19 mouse cellular contexts compared by ENCODE assay signal in genomic region chr6:136364430-136365098, GRCm38 (mm10). TPM values are rescaled to one million over a fixed set of nuclear protein-coding genes. Genes with fewer than 3 reads are reported as not detected.
DNase-seq lines count a peak whose midpoint lies in the region; ATAC-seq and TF ChIP-seq lines count a peak whose summit lies in the region.
"Had no signal": no experiment of that assay in that cellular context is flagged by ENCODE, and none has a peak within 500 bp of the region (broad histone marks: within the 10 kb centered on the region; RNA-seq: fewer than 3 reads in every experiment).

No protein-coding gene starts in this region.

- peaks cover 10% of the 10 kb centered on the region; the same call in 1 of the 2 replicates for H3K4me1 ChIP-seq in forebrain, embryonic 15.5 days
- H3K4me1 ChIP-seq in forebrain, embryonic 11.5 days (replicated peaks; ENCODE audit: control insufficient read depth, insufficient read depth, low read length): no peaks in the 10 kb centered on the region
- no peaks in the 10 kb centered on the region for H3K4me1 ChIP-seq in midbrain, embryonic 14.5 days (ENCODE audit: control insufficient read depth, insufficient read depth, low read length)
- H3K4me1 ChIP-seq in midbrain, postnatal 0 days (ENCODE audit: insufficient read depth, low read length): no peaks in the 10 kb centered on the region; the same call in 1 of the 2 replicates
- H3K4me1 ChIP-seq: limb, embryonic 10.5 days; liver, embryonic 13.5 days had no signal

- ATAC-seq in forebrain, embryonic 15.5 days (replicated peaks): peak; percentile 69
- no peak for ATAC-seq in forebrain, embryonic 11.5 days (replicated peaks; ENCODE audit: low FRiP score)
- ATAC-seq in midbrain, embryonic 14.5 days (ENCODE audit: low FRiP score, low TSS enrichment): no peak
- no peak for ATAC-seq in midbrain, postnatal 0 days (ENCODE audit: low FRiP score)
- ATAC-seq: lung, postnatal 0 days had no signal

- no peak overlapping the region for H3K27ac ChIP-seq in forebrain, embryonic 15.5 days (replicated peaks)
- H3K27ac ChIP-seq in forebrain, embryonic 11.5 days (ENCODE audit: low read depth, low read length): no peak overlapping the region
- no peak overlapping the region for H3K27ac ChIP-seq in midbrain, embryonic 14.5 days (replicated peaks; ENCODE audit: low read depth, low read length)
- no peak overlapping the region for H3K27ac ChIP-seq in midbrain, postnatal 0 days (ENCODE audit: low read depth, low read length)
- H3K27ac ChIP-seq in left cerebral cortex, adult 2 months: peak overlapping the region; percentile 91
- H3K27ac ChIP-seq: gastrocnemius, adult 2 months; limb, embryonic 10.5 days; liver, embryonic 13.5 days had no signal

- H3K4me2 ChIP-seq in forebrain, embryonic 15.5 days (replicated peaks): no peak overlapping the region
- no peak overlapping the region for H3K4me2 ChIP-seq in forebrain, embryonic 11.5 days (ENCODE audit: low read depth, low read length, severe bottlenecking)
- H3K4me2 ChIP-seq in midbrain, embryonic 14.5 days (ENCODE audit: low read length): no peak overlapping the region
- no peak overlapping the region for H3K4me2 ChIP-seq in midbrain, postnatal 0 days (ENCODE audit: low read depth, low read length, poor library complexity, severe bottlenecking)
- H3K4me2 ChIP-seq: liver, embryonic 13.5 days had no signal

- no peaks in the 10 kb centered on the region for H3K36me3 ChIP-seq in forebrain, embryonic 15.5 days
- H3K36me3 ChIP-seq in forebrain, embryonic 11.5 days (ENCODE audit: control insufficient read depth, insufficient read depth, low read length): no peaks in the 10 kb centered on the region
- no peaks in the 10 kb centered on the region for H3K36me3 ChIP-seq in midbrain, embryonic 14.5 days (ENCODE audit: control insufficient read depth, insufficient read depth, low read length)
- H3K36me3 ChIP-seq in midbrain, postnatal 0 days (ENCODE audit: insufficient read depth, low read length): no peaks in the 10 kb centered on the region
- H3K36me3 ChIP-seq: limb, embryonic 10.5 days; liver, embryonic 13.5 days had no signal

- no peak for TF ChIP-seq CTCF in midbrain, postnatal 0 days (IDR thresholded peaks at IDR 0.05)
- no peak for TF ChIP-seq CTCF in left cerebral cortex, adult 2 months (IDR thresholded peaks at IDR 0.05)

- no peak for DNase-seq in forebrain, embryonic 11.5 days (ENCODE audit: low spot score)
- DNase-seq in midbrain, embryonic 14.5 days: peak; percentile 30
- no peak for DNase-seq in midbrain, postnatal 0 days (ENCODE audit: low spot score)
- peak in 1 of 2 experiments; percentile 37 for DNase-seq in left cerebral cortex, adult 2 months (ENCODE audit: extremely low spot score in 1 of 2, low spot score in 2 of 2)
- peak; percentile 49 to 68 for DNase-seq in right cerebral cortex, postnatal 36 days (ENCODE audit: low spot score in 2 of 2)
- DNase-seq in c-Kit-positive CD71-positive TER-119-positive erythroid progenitor cells, embryonic 14.5 days (ENCODE audit: low spot score): no peak
- DNase-seq in adipocyte (ENCODE audit: low spot score): no peak
- DNase-seq: cerebellum, adult 2 months; gastrocnemius, adult 2 months; heart, adult 11 months; kidney, adult 8-10 months; kidney, postnatal 4 days; liver, embryonic 13.5 days had no signal

- H3K9ac ChIP-seq in forebrain, embryonic 15.5 days (replicated peaks): no peak overlapping the region
- H3K9ac ChIP-seq in forebrain, embryonic 11.5 days (ENCODE audit: low read length): no peak overlapping the region
- H3K9ac ChIP-seq in midbrain, embryonic 14.5 days (replicated peaks; ENCODE audit: low read length): no peak overlapping the region
- H3K9ac ChIP-seq in midbrain, postnatal 0 days (replicated peaks; ENCODE audit: low read length, poor library complexity, severe bottlenecking): no peak overlapping the region
- H3K9ac ChIP-seq: liver, embryonic 13.5 days had no signal

- H3K4me3 ChIP-seq in forebrain, embryonic 15.5 days: no peak overlapping the region
- no peak overlapping the region for H3K4me3 ChIP-seq in forebrain, embryonic 11.5 days (ENCODE audit: low read depth, low read length)
- H3K4me3 ChIP-seq in midbrain, embryonic 14.5 days (replicated peaks; ENCODE audit: low read depth, low read length): no peak overlapping the region
- H3K4me3 ChIP-seq in midbrain, postnatal 0 days (ENCODE audit: low read depth, low read length): no peak overlapping the region
- H3K4me3 ChIP-seq in left cerebral cortex, adult 2 months: no peak overlapping the region; the same call in 1 of the 2 replicates
- H3K4me3 ChIP-seq: gastrocnemius, adult 2 months; limb, embryonic 10.5 days; liver, embryonic 13.5 days had no signal

- 66% methylated on average over 12 of the region's 12 CpGs for WGBS in forebrain, embryonic 15.5 days
- 88% methylated on average over 12 of the region's 12 CpGs for WGBS in forebrain, embryonic 11.5 days
- 73% methylated on average over 12 of the region's 12 CpGs for WGBS in midbrain, embryonic 14.5 days
- 64% methylated on average over 12 of the region's 12 CpGs for WGBS in midbrain, postnatal 0 days

- intact Hi-C loops in left cerebral cortex, adult 2 months (cut with DNase I): loop anchor here (5.0 kb wide), 1 partner anchor 462 kb away; no protein-coding TSS in a partner anchor

- no peaks in the 10 kb centered on the region for H3K9me3 ChIP-seq in forebrain, embryonic 15.5 days
- no peaks in the 10 kb centered on the region for H3K9me3 ChIP-seq in forebrain, embryonic 11.5 days (ENCODE audit: control insufficient read depth, low read length)
- no peaks in the 10 kb centered on the region for H3K9me3 ChIP-seq in midbrain, embryonic 14.5 days (ENCODE audit: control insufficient read depth, low read length)
- H3K9me3 ChIP-seq in midbrain, postnatal 0 days (ENCODE audit: low read length): no peaks in the 10 kb centered on the region
- H3K9me3 ChIP-seq: limb, embryonic 10.5 days; liver, embryonic 13.5 days had no signal

- no peaks in the 10 kb centered on the region for H3K27me3 ChIP-seq in forebrain, embryonic 15.5 days
- no peaks in the 10 kb centered on the region for H3K27me3 ChIP-seq in forebrain, embryonic 11.5 days (ENCODE audit: control insufficient read depth, insufficient read depth, low read length)
- no peaks in the 10 kb centered on the region for H3K27me3 ChIP-seq in midbrain, embryonic 14.5 days (ENCODE audit: control insufficient read depth, insufficient read depth, low read length)
- no peaks in the 10 kb centered on the region for H3K27me3 ChIP-seq in midbrain, postnatal 0 days (ENCODE audit: insufficient read depth, low read length)
- H3K27me3 ChIP-seq: liver, embryonic 13.5 days had no signal

RNA-seq across cellular contexts. Expression of gene Gm8994, which starts 37.2 kb away (rescaled TPM):
- polyA plus RNA-seq in forebrain, embryonic 15.5 days (2015; fragmentation: Nextera tagmentation; extraction: Ambion mirVana): not detected in 2 replicates
- polyA plus RNA-seq in forebrain, embryonic 11.5 days (2014; fragmentation: Nextera tagmentation; extraction: Ambion mirVana): not detected in 2 replicates
- polyA plus RNA-seq in midbrain, embryonic 14.5 days (2014; fragmentation: Nextera tagmentation; extraction: Ambion mirVana): not detected in 2 replicates
- 0.11 TPM in 1 of 2 replicates, not detected in the other for total RNA-seq in midbrain, postnatal 0 days (2014; rRNA removed)
- not detected in 2 replicates for polyA plus RNA-seq in midbrain, postnatal 0 days (2015; fragmentation: Nextera tagmentation; extraction: Ambion mirVana)
- total RNA-seq in left cerebral cortex, adult 2 months (2021): not detected
- total RNA-seq: gastrocnemius, adult 2 months; hematopoietic stem cell, adult 5-6 weeks had no signal
- polyA plus RNA-seq: heart, embryonic 14.5 days; limb, embryonic 10.5 days; liver, embryonic 13.5 days; lung, postnatal 0 days; testis, adult 2 months had no signal

RNA-seq across cellular contexts. Expression of gene E330021D16Rik, which starts 50.8 kb away (rescaled TPM):
- not detected in 2 replicates for polyA plus RNA-seq in forebrain, embryonic 15.5 days (2015; fragmentation: Nextera tagmentation; extraction: Ambion mirVana)
- polyA plus RNA-seq in forebrain, embryonic 11.5 days (2014; fragmentation: Nextera tagmentation; extraction: Ambion mirVana): not detected in 2 replicates
- polyA plus RNA-seq in midbrain, embryonic 14.5 days (2014; fragmentation: Nextera tagmentation; extraction: Ambion mirVana): not detected in 2 replicates
- not detected in 2 replicates for total RNA-seq in midbrain, postnatal 0 days (2014; rRNA removed)
- not detected in 2 replicates for polyA plus RNA-seq in midbrain, postnatal 0 days (2015; fragmentation: Nextera tagmentation; extraction: Ambion mirVana)
- not detected for total RNA-seq in left cerebral cortex, adult 2 months (2021)
- total RNA-seq: gastrocnemius, adult 2 months; hematopoietic stem cell, adult 5-6 weeks had no signal
- polyA plus RNA-seq: cerebellum, adult 2 months; heart, embryonic 14.5 days; limb, embryonic 10.5 days; liver, embryonic 13.5 days had no signal

Comparison
In these comparisons a context has a peak if more than half of its experiments do, and no peak if none do; other contexts are left out.
1. DNase-seq: peak in midbrain, embryonic 14.5 days (single experiment) and right cerebral cortex, postnatal 36 days (2 of 2); none in forebrain, embryonic 11.5 days (single experiment), midbrain, postnatal 0 days (single experiment), c-Kit-positive CD71-positive TER-119-positive erythroid progenitor cells, embryonic 14.5 days (single experiment) and adipocyte (single experiment).